In the genomic region with DNA sequence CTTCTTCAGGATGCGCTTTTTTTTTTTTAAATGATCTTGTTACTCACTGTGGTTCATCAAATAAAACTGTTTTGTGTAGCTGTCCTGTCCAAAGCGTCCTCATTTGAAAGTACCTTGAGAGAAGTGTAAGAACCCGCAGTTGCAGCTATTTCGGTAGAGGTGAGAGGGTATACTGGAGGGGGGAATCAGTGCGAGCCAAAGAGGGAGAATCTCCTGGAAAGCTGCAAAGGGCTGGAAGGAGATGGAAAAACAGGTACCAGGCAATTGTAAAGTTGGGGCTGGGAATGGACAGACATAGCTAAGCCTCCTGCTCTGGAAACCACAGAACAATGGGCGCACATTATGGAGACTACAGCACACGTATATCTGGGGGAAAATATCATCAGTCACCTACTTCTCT, we compare ENCODE assay signal across 19 mouse cellular contexts. TPM values are rescaled to one million over a fixed set of nuclear protein-coding genes. Genes with fewer than 3 reads are reported as not detected.
DNase-seq lines count a peak whose midpoint lies in the region; ATAC-seq and TF ChIP-seq lines count a peak whose summit lies in the region.
"Had no signal": no experiment of that assay in that cellular context is flagged by ENCODE, and none has a peak within 500 bp of the region (broad histone marks: within the 10 kb centered on the region; RNA-seq: fewer than 3 reads in every experiment).

No protein-coding gene starts in this region.

- intact Hi-C loops in heart, postnatal 14 days (cut with DNase I): loop anchor here (5.0 kb wide), 1 partner anchor 32 kb away; no protein-coding TSS in a partner anchor

- H3K4me3 ChIP-seq in heart, embryonic 16.5 days (ENCODE audit: low read length): peak overlapping the region; percentile 42
- H3K4me3 ChIP-seq in lung, embryonic 14.5 days (ENCODE audit: low read depth, low read length): peak overlapping the region; percentile 37
- H3K4me3 ChIP-seq in embryonic facial prominence, embryonic 13.5 days: peak overlapping the region; percentile 7; the same call in 1 of the 2 replicates
- H3K4me3 ChIP-seq in intestine, embryonic 16.5 days (ENCODE audit: low read length): peak overlapping the region; percentile 24
- H3K4me3 ChIP-seq: forebrain, embryonic 12.5 days; layer of hippocampus, adult 2 months; limb, embryonic 12.5 days had no signal

- H3K9ac ChIP-seq in heart, embryonic 16.5 days (ENCODE audit: low read length): peak overlapping the region; percentile 37; the same call in 1 of the 2 replicates
- peak overlapping the region; percentile 30 for H3K9ac ChIP-seq in lung, embryonic 14.5 days
- H3K9ac ChIP-seq in embryonic facial prominence, embryonic 13.5 days: no peak overlapping the region
- H3K9ac ChIP-seq in intestine, embryonic 16.5 days (ENCODE audit: low read depth, low read length): peak overlapping the region; percentile 18; the same call in 1 of the 2 replicates
- H3K9ac ChIP-seq: embryonic facial prominence, embryonic 15.5 days; forebrain, embryonic 12.5 days; limb, embryonic 12.5 days had no signal

- peak overlapping the region; percentile 31 for H3K4me2 ChIP-seq in heart, embryonic 16.5 days (ENCODE audit: low read depth, low read length)
- H3K4me2 ChIP-seq in lung, embryonic 14.5 days: peak overlapping the region; percentile 37
- no peak overlapping the region for H3K4me2 ChIP-seq in embryonic facial prominence, embryonic 13.5 days
- H3K4me2 ChIP-seq in intestine, embryonic 16.5 days (ENCODE audit: low read depth, low read length): no peak overlapping the region
- H3K4me2 ChIP-seq: embryonic facial prominence, embryonic 15.5 days; forebrain, embryonic 12.5 days; limb, embryonic 12.5 days had no signal

- ATAC-seq in heart, embryonic 16.5 days (replicated peaks; ENCODE audit: extremely low read depth, insufficient read depth, low FRiP score): no peak
- no peak for ATAC-seq in lung, embryonic 14.5 days (ENCODE audit: insufficient read depth)
- ATAC-seq in embryonic facial prominence, embryonic 13.5 days (ENCODE audit: insufficient number of reproducible peaks, insufficient read depth, low FRiP score, low TSS enrichment, low read depth): no peak
- no peak for ATAC-seq in intestine, embryonic 16.5 days
- ATAC-seq: CD4-positive, CD25-positive, alpha-beta regulatory T cell, adult 4 months had no signal

- no peak for TF ChIP-seq CTCF in lung, embryonic 14.5 days (IDR thresholded peaks at IDR 0.05; ENCODE audit: low read depth)

- H3K36me3 ChIP-seq in heart, embryonic 16.5 days (ENCODE audit: control insufficient read depth, insufficient read depth): no peaks in the 10 kb centered on the region
- H3K36me3 ChIP-seq in lung, embryonic 14.5 days (ENCODE audit: insufficient read depth): no peaks in the 10 kb centered on the region
- no peaks in the 10 kb centered on the region for H3K36me3 ChIP-seq in embryonic facial prominence, embryonic 13.5 days
- H3K36me3 ChIP-seq in intestine, embryonic 16.5 days (ENCODE audit: control insufficient read depth, insufficient read depth, low read length): no peaks in the 10 kb centered on the region
- H3K36me3 ChIP-seq: embryonic facial prominence, embryonic 15.5 days; forebrain, embryonic 12.5 days; limb, embryonic 12.5 days had no signal

- no peaks in the 10 kb centered on the region for H3K9me3 ChIP-seq in heart, embryonic 16.5 days (replicated peaks; ENCODE audit: control insufficient read depth, low read length)
- H3K9me3 ChIP-seq in lung, embryonic 14.5 days (ENCODE audit: low read depth, low read length): no peaks in the 10 kb centered on the region
- no peaks in the 10 kb centered on the region for H3K9me3 ChIP-seq in embryonic facial prominence, embryonic 13.5 days
- H3K9me3 ChIP-seq in intestine, embryonic 16.5 days (ENCODE audit: control insufficient read depth, low read length): no peaks in the 10 kb centered on the region
- H3K9me3 ChIP-seq: embryonic facial prominence, embryonic 15.5 days; forebrain, embryonic 12.5 days; limb, embryonic 12.5 days had no signal

- peaks cover 2% of the 10 kb centered on the region; the same call in 1 of the 2 replicates for H3K4me1 ChIP-seq in heart, embryonic 16.5 days (ENCODE audit: control insufficient read depth, insufficient read depth, low read length)
- H3K4me1 ChIP-seq in lung, embryonic 14.5 days (ENCODE audit: insufficient read depth): no peaks in the 10 kb centered on the region
- peaks cover 5% of the 10 kb centered on the region for H3K4me1 ChIP-seq in embryonic facial prominence, embryonic 13.5 days
- H3K4me1 ChIP-seq in intestine, embryonic 16.5 days (ENCODE audit: control insufficient read depth, insufficient read depth, low read length): 0 out of 2 replicates have a peak, but pooled peaks cover 5% of the 10 kb centered on the region
- H3K4me1 ChIP-seq: embryonic facial prominence, embryonic 15.5 days; forebrain, embryonic 12.5 days; limb, embryonic 12.5 days had no signal

- H3K27me3 ChIP-seq in heart, embryonic 16.5 days (ENCODE audit: control insufficient read depth, insufficient read depth, low read length): no peaks in the 10 kb centered on the region
- 0 out of 2 replicates have a peak, but pooled peaks cover 5% of the 10 kb centered on the region for H3K27me3 ChIP-seq in lung, embryonic 14.5 days (ENCODE audit: insufficient read depth, low read length)
- H3K27me3 ChIP-seq in embryonic facial prominence, embryonic 13.5 days: peaks cover 4% of the 10 kb centered on the region; the same call in 1 of the 2 replicates
- H3K27me3 ChIP-seq in intestine, embryonic 16.5 days (replicated peaks; ENCODE audit: control insufficient read depth, insufficient read depth, low read length): no peaks in the 10 kb centered on the region
- H3K27me3 ChIP-seq: embryonic facial prominence, embryonic 15.5 days; forebrain, embryonic 12.5 days had no signal

- H3K27ac ChIP-seq in heart, embryonic 16.5 days (ENCODE audit: low read length): peak overlapping the region; percentile 52
- H3K27ac ChIP-seq in lung, embryonic 14.5 days (ENCODE audit: low read depth): 0 out of 2 replicates have a peak overlapping the region, but pooled peaks have one; percentile 39
- no peak overlapping the region for H3K27ac ChIP-seq in embryonic facial prominence, embryonic 13.5 days
- no peak overlapping the region for H3K27ac ChIP-seq in intestine, embryonic 16.5 days (ENCODE audit: low read length)
- H3K27ac ChIP-seq: embryonic facial prominence, embryonic 15.5 days; forebrain, embryonic 12.5 days; layer of hippocampus, adult 2 months; limb, embryonic 12.5 days had no signal

- no peak for DNase-seq in heart, postnatal 14 days
- DNase-seq in lung, embryonic 14.5 days: no peak
- DNase-seq in lung, postnatal 25 days (ENCODE audit: low spot score): no peak
- no peak for DNase-seq in c-Kit-positive CD71-positive TER-119-positive erythroid progenitor cells, embryonic 14.5 days (ENCODE audit: low spot score)
- DNase-seq: adrenal gland, adult 8-10 months; cerebellum, adult 8-10 months; heart, postnatal 36 days; retina, postnatal 1 day; thymus, postnatal 14 days had no signal

- 36% methylated on average over 7 of the region's 7 CpGs for WGBS in heart, embryonic 16.5 days
- WGBS in lung, embryonic 14.5 days: 40% methylated on average over 7 of the region's 7 CpGs
- 80% methylated on average over 7 of the region's 7 CpGs for WGBS in embryonic facial prominence, embryonic 13.5 days
- WGBS in intestine, embryonic 16.5 days: 67% methylated on average over 7 of the region's 7 CpGs

RNA-seq across cellular contexts. Expression of a gene that starts 3.8 kb away (rescaled TPM):
- polyA plus RNA-seq in heart, embryonic 16.5 days (2015; fragmentation: Nextera tagmentation; extraction: Ambion mirVana): 42.9 and 53.3 TPM in 2 replicates
- 100 to 1,000 TPM in 1 of 2 experiments, 10 to 100 TPM in 1; 93.4 to 104 TPM for total RNA-seq in heart, postnatal 14 days (2021)
- 143 and 148 TPM in 2 replicates for polyA plus RNA-seq in lung, embryonic 14.5 days (2014; fragmentation: Nextera tagmentation; extraction: Ambion mirVana)
- polyA plus RNA-seq in embryonic facial prominence, embryonic 13.5 days (2015; fragmentation: Nextera tagmentation; extraction: Ambion mirVana): 47.2 and 50.1 TPM in 2 replicates
- polyA plus RNA-seq in intestine, embryonic 16.5 days (2015; fragmentation: Nextera tagmentation; extraction: Ambion mirVana): 61.8 and 62.0 TPM in 2 replicates
- total RNA-seq: MEL had no signal
- polyA plus RNA-seq: CD4-positive, CD25-positive, alpha-beta regulatory T cell, adult 4 months had no signal

RNA-seq across cellular contexts. Expression of a gene that starts 57.2 kb away (rescaled TPM):
- polyA plus RNA-seq in heart, embryonic 16.5 days (2015; fragmentation: Nextera tagmentation; extraction: Ambion mirVana): 0.33 and 0.49 TPM in 2 replicates
- total RNA-seq in heart, postnatal 14 days (2021): 1 to 10 TPM; 3.1 to 4.3 TPM
- 0.09 and 0.33 TPM in 2 replicates for polyA plus RNA-seq in lung, embryonic 14.5 days (2014; fragmentation: Nextera tagmentation; extraction: Ambion mirVana)
- 0.59 and 0.61 TPM in 2 replicates for polyA plus RNA-seq in embryonic facial prominence, embryonic 13.5 days (2015; fragmentation: Nextera tagmentation; extraction: Ambion mirVana)
- polyA plus RNA-seq in intestine, embryonic 16.5 days (2015; fragmentation: Nextera tagmentation; extraction: Ambion mirVana): 3.4 and 4.0 TPM in 2 replicates
- total RNA-seq: MEL; neutrophil, adult 5-6 weeks had no signal
- polyA plus RNA-seq: CD4-positive, CD25-positive, alpha-beta regulatory T cell, adult 4 months had no signal

Comparison
In these comparisons a context has a peak if more than half of its experiments do, and no peak if none do; other contexts are left out.
1. H3K27ac ChIP-seq: peak in heart, embryonic 16.5 days (single experiment) and lung, embryonic 14.5 days (single experiment); none in embryonic facial prominence, embryonic 13.5 days (single experiment) and intestine, embryonic 16.5 days (single experiment).
2. H3K4me2 ChIP-seq: peak in heart, embryonic 16.5 days (single experiment) and lung, embryonic 14.5 days (single experiment); none in embryonic facial prominence, embryonic 13.5 days (single experiment) and intestine, embryonic 16.5 days (single experiment).
3. Peak in every context shown above with its lines, with median percentiles within 50 percentile points of each other: H3K4me3 ChIP-seq.